Mouse (Mus musculus) heart, adult 9 months (tissue): Measurements from ENCODE around the gene Abcb9.

Experiments used
- DNase-seq, 2 experiments: peaks; one replicate each; pipeline ENCODE4 v3.0.0; 2022; ENCODE audit warnings: low spot score in 2 of 2

Gene Abcb9

DNA sequence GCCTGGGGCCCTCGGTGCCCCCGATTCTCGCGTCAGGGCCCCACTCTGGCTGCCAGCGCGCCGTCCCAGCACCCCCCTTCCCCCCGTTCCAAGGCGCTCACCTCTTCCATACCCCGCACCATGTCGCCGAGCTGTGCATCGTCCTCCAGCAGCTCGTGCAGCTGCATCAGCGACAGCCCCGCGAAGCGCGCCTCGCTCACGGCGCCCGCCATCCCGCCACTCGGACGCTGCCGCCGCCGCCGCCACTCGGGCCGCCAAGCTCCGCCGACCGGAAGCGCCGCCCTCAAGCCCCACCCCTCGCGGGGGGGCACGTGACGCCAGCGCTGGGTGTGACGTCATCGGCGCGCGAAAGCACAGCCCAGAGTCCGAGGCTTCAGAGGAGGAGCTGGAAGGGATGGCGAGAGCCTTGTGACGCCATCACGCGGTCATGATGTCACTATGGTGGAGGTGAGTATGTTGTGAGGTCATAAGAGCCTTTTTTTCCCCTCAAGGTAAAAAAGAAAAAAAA is 63.5 kb downstream of the Abcb9 start, which contains the start of gene Vps37b:
Vps37b (minus strand) TSS at position 270 of the 508 bp plus-strand sequence.
- peak; percentile 81 to 84 for DNase-seq

DNA sequence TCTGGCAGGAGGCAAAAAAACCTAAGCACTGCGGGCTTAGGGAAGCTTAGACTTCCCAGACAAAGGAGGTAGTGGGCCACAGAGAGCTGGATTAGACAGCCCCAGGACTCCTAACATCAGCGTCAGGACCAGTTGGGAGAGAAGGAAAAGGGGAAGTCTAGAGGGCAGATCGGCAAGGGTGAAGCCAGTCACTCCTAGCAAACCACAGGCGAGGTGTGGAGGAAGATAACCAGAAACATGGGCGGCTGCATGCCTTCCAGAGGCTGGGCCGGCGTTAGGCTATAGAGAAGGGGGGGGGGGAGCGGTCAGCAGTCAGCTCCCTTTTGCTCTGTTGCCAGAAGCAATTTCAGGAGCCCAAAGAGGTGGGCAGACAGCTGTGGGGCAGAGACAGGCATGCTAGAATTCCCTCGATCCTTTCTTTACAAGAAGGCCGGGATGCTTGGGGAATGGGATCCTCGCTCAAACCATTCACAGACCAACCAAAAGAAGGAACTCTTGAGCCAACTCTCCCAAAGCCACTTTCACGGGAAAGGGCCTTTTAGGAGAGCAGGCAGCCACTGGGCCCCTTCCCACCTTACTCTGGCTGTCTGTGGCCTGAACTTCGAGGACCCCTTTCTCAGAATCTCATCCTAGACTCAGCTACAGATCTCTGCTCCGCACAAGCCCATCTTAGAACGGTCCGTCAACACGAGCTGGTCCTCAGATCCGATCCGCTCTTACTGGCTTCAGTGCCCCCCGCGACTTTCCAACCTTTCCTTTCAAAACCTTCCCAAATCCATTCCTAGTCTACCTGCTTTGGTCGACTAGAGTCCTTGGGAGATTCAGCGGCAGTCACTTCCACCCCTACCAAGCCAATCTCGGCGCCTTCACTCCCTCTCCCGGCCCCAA is 64.3 kb downstream of the Abcb9 start:
- DNase-seq, result no peak

DNA sequence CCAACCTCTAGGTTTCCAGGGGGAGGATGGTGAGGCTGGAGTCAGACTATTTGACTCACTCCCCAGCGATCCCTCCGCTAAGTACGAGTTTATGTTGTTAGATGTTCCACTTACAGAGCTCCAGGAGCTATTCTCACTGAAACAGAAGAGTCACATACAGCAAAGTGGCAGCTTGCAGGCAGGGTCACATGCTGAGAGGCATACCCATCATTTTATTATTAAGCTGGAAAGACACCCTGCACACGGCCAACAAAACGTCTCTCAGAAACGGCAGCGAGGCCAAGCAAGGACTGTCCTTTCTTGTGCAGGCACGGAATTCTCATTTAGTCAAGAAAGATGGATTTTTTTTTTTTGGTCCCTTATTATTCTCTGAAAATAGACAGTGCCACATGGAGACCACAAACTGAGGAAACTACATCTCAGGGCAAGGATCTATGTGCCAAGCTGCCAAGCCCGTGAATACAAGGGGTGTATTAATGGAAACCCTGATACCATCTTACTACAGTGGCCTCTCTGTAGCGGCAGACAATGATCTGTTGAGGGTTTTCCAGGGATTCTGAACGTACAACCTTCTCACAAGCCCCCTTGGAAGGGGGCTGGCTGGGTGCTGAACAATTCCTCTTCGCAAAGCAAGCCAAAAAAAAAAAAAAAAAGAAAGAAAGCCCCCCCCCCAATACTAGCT is 65.1 kb downstream of the Abcb9 start:
- DNase-seq, result no peak

- DNase-seq, result no peak
Observed at GRCm38 (mm10) chr5:124029220-124030035, 66.2 kb downstream of the Abcb9 start.

DNA sequence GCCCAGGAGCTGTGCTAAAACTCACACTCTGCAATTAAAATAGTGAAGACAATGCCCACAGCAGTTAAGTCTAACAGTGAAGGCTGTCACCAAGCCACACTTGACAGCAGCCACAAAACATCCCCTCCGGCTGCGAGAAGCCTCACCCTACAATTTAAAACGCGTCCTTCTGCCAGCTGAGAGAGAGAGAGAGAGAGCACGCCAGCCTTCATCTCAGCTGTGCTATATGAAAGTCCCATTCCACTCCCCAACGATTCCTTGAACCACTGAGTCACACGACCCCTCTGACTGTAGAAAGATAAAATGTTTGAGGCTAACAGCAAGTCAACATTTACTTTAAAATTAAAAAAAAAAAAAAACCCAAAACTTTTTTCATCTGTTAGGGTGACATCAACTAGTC is 66.9 kb downstream of the Abcb9 start:
- no peak for DNase-seq

DNA sequence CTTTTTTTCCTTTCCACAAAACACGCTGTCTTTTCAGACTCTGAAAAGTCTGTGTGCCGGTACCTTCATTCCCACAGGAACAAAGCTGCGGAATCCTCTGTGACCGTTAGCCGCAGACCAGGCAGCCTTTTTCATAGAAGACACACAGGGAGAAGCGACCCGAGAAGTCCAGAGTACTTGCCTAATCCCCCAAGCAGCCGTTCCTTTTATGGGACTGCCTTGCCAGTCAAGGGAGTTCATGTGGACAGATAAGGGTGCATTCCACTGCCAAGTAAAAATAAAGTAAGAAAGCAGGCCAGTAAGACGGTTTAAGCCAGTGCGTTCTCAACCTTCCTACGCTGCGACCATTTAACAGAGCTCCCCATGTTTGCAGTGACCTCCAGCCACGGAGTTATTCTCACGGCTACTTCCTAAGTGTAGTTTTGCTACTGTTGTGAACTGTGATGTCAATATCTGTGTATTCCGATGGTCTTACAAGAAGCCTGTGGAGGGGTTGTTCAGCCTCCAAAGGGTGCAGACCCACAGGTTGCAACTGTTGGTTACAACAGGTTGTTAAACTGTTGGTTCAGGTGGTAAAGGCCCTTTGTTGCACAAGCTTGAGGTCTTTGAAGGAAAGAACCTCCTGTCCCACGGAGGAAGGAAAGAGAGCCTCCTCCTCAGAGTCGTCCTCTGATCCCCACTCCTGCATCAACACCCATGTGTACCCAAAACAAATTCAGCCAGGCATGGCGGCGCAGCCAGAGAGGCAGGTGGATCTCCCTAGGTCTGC is 67.7 kb downstream of the Abcb9 start:
- no peak for DNase-seq

DNA sequence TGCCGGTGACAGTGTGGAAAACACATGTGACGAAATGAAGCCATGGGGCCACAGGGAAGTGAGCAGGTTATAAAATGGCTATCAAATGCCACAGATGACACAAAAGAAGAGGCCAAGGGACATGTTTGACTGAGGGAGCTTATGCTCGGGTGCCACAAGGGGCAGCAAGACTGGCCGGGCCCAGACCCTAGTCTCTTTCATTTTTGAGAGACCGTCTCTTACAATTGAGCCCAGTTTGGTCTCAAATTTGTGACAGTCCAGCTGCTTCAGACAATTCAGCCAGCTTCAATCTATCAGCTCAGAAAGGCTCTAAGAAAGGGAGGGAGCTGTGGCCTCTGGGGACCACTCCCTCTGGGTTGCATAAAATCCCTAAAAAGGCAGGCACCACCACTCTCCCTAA is 69.0 kb downstream of the Abcb9 start:
- no peak for DNase-seq

GRCm38 (mm10) chr5:124025587-124026441 is 69.8 kb downstream of the Abcb9 start:
- peak; percentile 43 to 54 for DNase-seq

DNA sequence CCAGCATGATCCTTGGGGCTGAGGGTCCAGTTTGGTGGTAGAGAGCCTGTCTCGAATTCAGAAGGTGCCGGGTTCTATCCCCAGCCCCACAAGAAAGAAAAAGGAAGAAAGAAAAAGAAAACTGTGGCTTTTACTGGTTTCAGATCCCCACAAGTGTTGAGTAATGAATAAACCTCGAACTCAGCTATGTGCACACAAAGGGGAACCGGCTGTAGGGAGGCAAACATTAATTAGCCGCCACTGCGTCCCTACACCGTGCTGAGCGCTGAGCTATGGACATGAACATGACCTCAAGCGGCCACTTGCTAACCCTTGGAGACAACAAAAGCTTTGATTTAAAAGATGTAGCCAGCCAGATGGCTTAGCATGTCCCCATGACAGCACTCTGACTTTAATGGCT is 70.5 kb downstream of the Abcb9 start:
- no peak for DNase-seq

DNA sequence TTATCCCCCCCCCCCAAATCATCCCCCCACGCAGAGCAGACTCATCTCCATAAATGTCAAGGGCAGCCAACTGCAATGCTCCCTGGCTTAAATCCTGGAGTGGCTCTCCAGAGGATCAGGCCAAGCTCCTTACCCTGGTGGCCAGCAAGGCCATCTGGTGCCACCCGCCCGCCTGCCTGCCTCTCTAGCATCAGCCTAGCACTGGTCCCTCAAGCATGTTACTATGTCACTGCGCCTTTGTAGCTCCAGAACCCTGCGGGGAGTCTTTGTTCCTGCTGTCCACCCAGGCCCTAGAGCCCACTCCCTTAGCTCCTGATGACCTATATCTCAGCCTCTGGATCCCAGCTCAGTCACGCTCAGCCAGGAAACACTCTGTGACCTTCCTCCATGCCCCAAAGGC is 70.9 kb downstream of the Abcb9 start:
- no peak for DNase-seq

- DNase-seq, result no peak
Observed at GRCm38 (mm10) chr5:124022365-124022764, 73.2 kb downstream of the Abcb9 start.

- no peak for DNase-seq
Observed at GRCm38 (mm10) chr5:124021701-124022100, 73.9 kb downstream of the Abcb9 start.

- peak; percentile 41 to 45 for DNase-seq
Observed at GRCm38 (mm10) chr5:124021148-124021547, 74.5 kb downstream of the Abcb9 start.

- DNase-seq, result peak; percentile 83 to 85
Observed at GRCm38 (mm10) chr5:124019348-124020216, 76.0 kb downstream of the Abcb9 start.

DNA sequence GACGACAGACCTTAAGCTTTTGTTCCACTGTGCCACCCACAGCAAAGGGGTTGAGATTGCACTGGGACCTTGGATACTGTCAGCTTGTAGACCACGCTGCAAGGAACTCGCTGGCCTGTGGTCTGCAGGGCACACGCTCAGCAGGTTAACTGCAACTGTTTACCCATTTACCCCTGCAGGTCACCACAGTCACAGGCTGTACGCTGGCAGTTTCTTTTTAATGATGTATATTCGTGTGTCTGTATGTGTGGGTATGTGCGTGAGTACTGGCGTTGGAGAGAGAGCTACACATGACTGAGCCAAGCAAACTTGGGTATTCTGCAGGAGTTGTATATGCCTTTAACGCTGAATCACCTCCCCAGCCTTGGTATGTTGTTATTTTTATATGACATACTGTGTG is 76.9 kb downstream of the Abcb9 start:
- DNase-seq, result no peak

DNA sequence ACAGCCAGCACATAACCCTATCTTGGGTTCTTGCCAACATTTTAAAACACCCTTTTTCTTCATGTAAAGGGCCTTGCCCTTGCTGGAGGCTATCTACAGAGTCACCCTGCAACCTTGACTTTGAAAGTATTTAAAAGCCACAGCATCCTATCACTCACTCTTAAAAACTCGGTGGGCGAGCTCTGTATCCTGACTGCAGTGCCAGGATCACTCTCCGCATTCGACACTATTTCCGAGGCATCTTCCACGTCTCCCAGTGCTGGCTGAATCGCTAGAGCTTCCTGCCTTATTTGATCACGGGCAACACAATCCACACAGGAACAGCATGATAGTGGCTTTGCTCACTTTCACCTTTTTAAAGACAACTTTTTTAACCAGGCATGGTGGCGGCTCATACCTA is 77.7 kb downstream of the Abcb9 start:
- DNase-seq, result no peak

GRCm38 (mm10) chr5:124016291-124016821 is 79.2 kb downstream of the Abcb9 start:
- no peak for DNase-seq

DNA sequence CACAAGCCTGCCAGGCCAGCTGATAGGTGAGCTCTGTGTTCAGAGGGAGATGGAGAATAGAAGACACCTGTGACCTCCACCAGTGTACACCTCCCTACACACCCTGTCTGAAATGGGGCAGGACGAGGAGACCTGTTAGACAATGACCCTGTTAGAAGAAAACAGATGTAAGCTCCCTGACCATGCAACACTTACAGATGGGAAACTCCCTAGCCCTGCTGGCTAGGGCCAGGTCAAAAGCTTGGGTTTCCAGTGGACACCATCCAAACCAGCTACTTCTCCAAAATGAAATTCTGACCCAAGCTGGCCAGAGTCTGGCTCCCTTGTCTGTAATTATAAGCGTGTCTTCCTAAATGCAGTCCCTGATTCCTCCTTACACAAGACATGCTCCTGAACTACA is 79.9 kb downstream of the Abcb9 start:
- DNase-seq, result no peak

DNA sequence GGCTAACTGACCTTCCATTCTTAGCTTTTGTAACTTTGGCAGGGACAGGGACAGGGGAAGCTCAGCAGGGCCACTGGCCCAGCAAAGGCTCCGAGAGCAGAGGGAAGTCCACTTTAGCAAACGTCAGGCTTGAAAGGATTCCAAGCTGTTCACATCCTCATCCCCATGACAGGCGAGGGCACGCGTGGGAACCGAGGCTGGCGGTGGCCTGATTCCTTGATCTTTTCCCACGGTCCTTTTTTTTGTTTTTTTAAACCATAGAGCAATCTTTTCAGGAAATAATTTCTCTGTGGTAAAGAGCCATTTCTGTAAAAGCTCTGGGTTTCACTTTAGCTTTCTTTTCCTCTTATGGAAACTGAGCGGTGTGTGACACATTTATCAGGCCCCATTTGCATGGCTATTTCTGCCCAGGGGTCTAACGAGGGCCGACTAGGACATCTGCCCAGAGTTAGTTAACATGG is 80.8 kb downstream of the Abcb9 start:
- DNase-seq, result peak; percentile 76 to 86
